Mouse (Mus musculus) hindbrain, embryonic 15.5 days (tissue): ENCODE measurements at regions not wholly inside any gene's neighbourhood (a gene's known extent, or its start where the extent isn't known, plus 50 kb on each side); places are given as distances from the start of the nearest gene placed in this dataset.

Experiments
- ATAC-seq: fragments of 200-750 bp; cut with Nextera tagmentation; 2 replicates; pipeline ENCODE4 v1.8.0; 2017; ENCODE audit warnings: low read depth, moderate number of reproducible peaks, moderate TSS enrichment; ENCODE audit not compliant: low FRiP score
- H3K27ac ChIP-seq: fragments of 300-500 bp; sonication (generic); replicated peaks from 2 replicates; pipeline ENCODE4 v1.5.1; 2015; ENCODE audit warnings: mild to moderate bottlenecking, inconsistent platforms
- H3K27me3 ChIP-seq: fragments of 300-500 bp; sonication (generic); 2 replicates; pipeline ENCODE4 v1.6.1; 2015; ENCODE audit warnings: control low read depth, inconsistent platforms
- H3K36me3 ChIP-seq: fragments of 300-500 bp; sonication (generic); 2 replicates; pipeline ENCODE4 v1.6.1; 2015; ENCODE audit warnings: control low read depth, inconsistent platforms
- H3K4me1 ChIP-seq: fragments of 300-500 bp; sonication (generic); replicated peaks from 2 replicates; pipeline ENCODE4 v1.6.1; 2015; ENCODE audit warnings: control low read depth, inconsistent platforms
- H3K4me2 ChIP-seq: fragments of 300-500 bp; sonication (generic); 2 replicates; pipeline ENCODE4 v1.6.1; 2015; ENCODE audit warnings: moderate library complexity, mild to moderate bottlenecking, inconsistent platforms
- H3K4me3 ChIP-seq: fragments of 300-500 bp; sonication (generic); 2 replicates; pipeline ENCODE4 v1.5.1; 2015; ENCODE audit warnings: mild to moderate bottlenecking, inconsistent platforms
- H3K9ac ChIP-seq: fragments of 300-500 bp; sonication (generic); 2 replicates; pipeline ENCODE4 v1.6.1; 2015; ENCODE audit warnings: inconsistent platforms
- H3K9me3 ChIP-seq: fragments of 300-500 bp; sonication (generic); 2 replicates; pipeline ENCODE4 v1.6.1; 2016; ENCODE audit warnings: control low read depth, inconsistent platforms
- WGBS: fragments of 180-500 bp; shearing (Covaris S2); methylation state at CpG from one replicate; pipeline ENCODE4 v1.1.7; 2015; 5-methylcytosine and 5-hydroxymethylcytosine counted together

DNA sequence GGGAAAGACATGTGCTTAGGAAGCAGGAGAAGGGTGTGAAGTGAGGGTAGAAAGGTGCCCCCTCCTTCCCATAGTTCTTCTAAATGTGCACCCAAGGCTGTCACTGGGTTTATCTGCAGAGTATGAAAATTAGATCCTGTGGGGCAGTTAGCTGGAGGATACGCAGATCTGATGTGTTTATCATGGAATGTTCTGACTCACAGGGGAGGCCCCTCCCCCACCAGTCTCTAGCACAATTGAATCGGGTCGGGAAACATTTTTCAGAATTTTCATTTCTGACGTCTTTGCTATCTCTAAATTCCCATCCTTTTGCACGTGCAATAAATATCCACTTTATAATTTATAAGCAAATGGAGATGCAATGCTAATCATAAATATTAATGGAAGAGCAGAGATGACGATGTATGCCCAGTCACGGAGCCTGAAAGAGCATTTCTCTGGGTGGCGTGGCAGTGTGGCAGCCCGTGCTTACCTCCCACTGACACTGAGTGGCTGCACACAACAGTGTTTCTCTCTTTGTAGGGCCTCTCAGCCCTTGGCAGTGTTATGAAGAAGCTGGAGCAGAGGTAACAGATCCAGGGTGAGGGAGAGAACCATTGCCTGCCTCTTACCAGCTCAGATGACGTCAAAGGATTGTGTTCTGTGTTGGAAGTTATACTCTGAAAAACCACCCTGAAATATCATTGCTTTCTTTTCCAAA, 122.1 kb upstream of the Gm26657 start:
- H3K9ac ChIP-seq: no peak overlapping the region
- no peak overlapping the region for H3K4me3 ChIP-seq
- ATAC-seq: no peak
- no peaks in the 10 kb centered on the region for H3K4me1 ChIP-seq
- H3K4me2 ChIP-seq: no peak overlapping the region
- no peaks in the 10 kb centered on the region for H3K36me3 ChIP-seq
- no peaks in the 10 kb centered on the region for H3K27me3 ChIP-seq
- 68% methylated on average over 10 of the region's 10 CpGs for WGBS
- H3K27ac ChIP-seq: no peak overlapping the region
- H3K9me3 ChIP-seq: no peaks in the 10 kb centered on the region

DNA sequence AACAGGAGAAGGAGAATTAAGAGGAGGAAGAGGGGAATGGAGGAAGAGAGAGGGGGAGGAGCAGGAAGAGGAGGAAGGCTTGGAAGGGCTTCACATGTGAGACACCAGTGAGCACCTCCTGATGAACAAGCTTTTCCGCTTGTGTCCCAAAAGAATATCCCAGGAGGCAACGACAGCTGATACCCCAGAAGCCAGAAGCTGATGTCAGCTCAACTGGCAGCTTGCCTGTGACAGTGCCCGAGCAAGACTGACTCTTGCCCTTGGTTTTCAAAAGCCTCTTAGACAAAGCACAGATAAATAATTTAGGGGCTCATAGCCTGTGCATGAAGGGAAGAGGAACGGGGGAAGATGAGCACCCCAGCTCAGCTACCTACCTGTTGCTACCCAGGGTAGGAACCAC, 127.5 kb upstream of the Gm26657 start:
- H3K4me2 ChIP-seq: no peak overlapping the region
- WGBS: 55% methylated on average over 4 of the region's 4 CpGs
- H3K9ac ChIP-seq: no peak overlapping the region
- no peak overlapping the region for H3K27ac ChIP-seq
- no peaks in the 10 kb centered on the region for H3K9me3 ChIP-seq
- no peak for ATAC-seq
- no peaks in the 10 kb centered on the region for H3K36me3 ChIP-seq
- H3K4me3 ChIP-seq: no peak overlapping the region
- no peaks in the 10 kb centered on the region for H3K4me1 ChIP-seq
- H3K27me3 ChIP-seq: no peaks in the 10 kb centered on the region

DNA sequence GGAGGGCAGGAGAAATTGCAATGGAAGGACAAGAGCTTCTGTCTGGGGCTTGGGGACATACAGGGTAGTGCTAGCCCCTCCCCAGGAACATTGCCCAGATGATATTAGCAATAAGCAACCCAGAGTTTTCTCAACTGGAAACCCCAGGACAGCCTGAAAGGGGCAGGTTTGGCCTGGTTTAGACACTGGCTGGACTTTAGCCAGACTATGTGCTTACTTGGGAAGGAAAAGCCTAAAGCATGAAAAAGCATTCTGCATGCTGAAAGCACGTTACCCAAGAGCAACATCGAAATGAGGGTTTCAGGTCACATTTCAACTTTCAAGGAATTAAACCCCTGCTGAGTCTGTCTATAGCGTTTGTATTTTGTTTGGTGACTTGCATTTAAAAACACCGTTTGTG, 128.1 kb upstream of the Gm26657 start:
- Histone ChIP-seq H3K4me1 (no peaks in the 10 kb centered on the region), H3K4me2 (no peak overlapping the region), H3K4me3 (no peak overlapping the region), H3K9ac (no peak overlapping the region), H3K9me3 (no peaks in the 10 kb centered on the region), H3K27me3 (no peaks in the 10 kb centered on the region), H3K36me3 (no peaks in the 10 kb centered on the region), H3K27ac (no peak overlapping the region)
- ATAC-seq: no peak
- 23% methylated on average over 4 of the region's 4 CpGs for WGBS

DNA sequence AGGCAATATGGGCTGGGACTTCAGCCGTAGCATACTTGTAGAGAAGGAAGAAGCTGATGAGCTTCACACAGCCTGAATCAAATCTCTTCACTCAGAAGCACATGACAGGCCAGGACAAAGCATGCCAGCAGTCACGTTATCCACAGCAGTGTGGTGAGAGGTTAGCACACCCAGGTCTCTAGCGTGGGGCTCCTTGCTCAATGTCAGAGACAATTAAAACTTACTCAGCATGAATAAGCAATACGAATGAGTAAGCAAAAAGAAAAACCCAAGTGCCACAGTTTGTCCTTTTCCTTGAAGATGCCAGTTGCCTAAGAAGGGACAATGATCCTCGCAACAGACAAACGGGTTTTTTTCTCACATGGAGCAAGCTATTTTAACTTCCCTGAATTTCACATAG, 129.6 kb upstream of the Gm26657 start:
- no peaks in the 10 kb centered on the region for H3K9me3 ChIP-seq
- no peak overlapping the region for H3K4me2 ChIP-seq
- 65% methylated on average over 6 of the region's 6 CpGs for WGBS
- no peaks in the 10 kb centered on the region for H3K36me3 ChIP-seq
- no peak for ATAC-seq
- H3K4me1 ChIP-seq: no peaks in the 10 kb centered on the region
- H3K27ac ChIP-seq: no peak overlapping the region
- no peaks in the 10 kb centered on the region for H3K27me3 ChIP-seq
- no peak overlapping the region for H3K9ac ChIP-seq
- H3K4me3 ChIP-seq: no peak overlapping the region

DNA sequence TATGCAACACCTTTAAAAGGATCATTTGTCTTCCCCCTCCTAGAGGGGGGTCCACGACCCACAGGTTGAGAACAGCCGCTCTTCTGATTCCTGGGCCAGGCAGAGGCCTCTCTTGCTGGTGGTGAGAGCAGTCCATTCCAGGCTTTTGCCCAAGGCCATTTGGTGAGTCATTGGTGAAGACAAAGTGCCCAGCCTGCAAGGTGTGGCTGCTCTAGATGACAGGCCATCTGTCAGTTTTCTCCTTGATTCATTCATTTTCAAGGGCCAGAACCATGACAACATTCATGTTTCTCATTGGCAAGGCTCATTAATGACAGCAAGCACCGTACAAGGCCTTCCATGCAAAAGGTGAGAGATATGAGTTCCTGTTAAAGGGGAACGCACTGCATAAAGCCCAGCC, 131.2 kb upstream of the Gm26657 start:
- Histone ChIP-seq H3K27me3 (no peaks in the 10 kb centered on the region), H3K4me2 (no peak overlapping the region), H3K27ac (no peak overlapping the region), H3K9ac (no peak overlapping the region), H3K4me3 (no peak overlapping the region), H3K4me1 (no peaks in the 10 kb centered on the region), H3K36me3 (no peaks in the 10 kb centered on the region), H3K9me3 (no peaks in the 10 kb centered on the region)
- ATAC-seq: no peak
- 88% methylated on average over 4 of the region's 4 CpGs for WGBS

DNA sequence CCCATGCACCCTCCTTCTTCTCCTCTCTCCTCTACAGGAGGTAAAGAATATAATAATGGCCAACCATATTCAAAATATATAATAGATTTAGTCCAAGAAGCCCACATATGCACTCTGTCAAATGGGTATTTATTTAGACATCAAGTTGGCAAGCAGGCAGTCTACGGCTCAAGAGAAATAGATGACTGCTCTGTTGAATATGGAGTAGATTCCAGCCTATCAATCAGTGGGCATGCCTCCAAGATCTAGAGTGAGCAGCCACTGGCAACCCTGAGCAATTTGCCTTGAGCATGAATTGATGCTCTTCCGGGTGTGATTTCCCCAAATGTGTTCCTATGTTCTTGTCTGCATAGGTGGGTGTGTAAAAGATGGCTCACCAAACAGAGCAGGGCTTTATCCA, 141.5 kb upstream of the Gm26657 start:
- Histone ChIP-seq H3K4me1 (no peaks in the 10 kb centered on the region), H3K4me3 (no peak overlapping the region), H3K4me2 (no peak overlapping the region), H3K27ac (no peak overlapping the region), H3K9me3 (no peaks in the 10 kb centered on the region), H3K27me3 (no peaks in the 10 kb centered on the region), H3K36me3 (no peaks in the 10 kb centered on the region), H3K9ac (no peak overlapping the region)
- ATAC-seq: no peak
- WGBS: 58% methylated on average over 2 of the region's 2 CpGs

DNA sequence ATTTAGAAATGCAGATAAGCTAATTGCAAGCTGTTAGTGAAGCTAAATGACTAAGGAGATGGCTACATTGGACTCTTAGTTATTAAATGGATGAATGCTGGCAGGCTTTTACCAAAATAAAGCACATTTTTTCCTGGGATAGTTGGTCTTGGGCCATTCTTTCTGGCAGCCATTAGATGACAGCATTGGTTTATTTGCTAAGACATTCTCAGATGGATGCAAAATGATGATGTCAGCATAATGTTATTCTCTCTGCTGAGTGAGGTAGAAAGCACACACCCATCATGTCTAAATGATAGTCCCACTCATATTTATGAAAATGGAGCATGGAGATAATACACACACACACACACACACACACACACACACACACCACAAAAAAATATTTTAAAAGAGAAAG, 141.9 kb upstream of the Gm26657 start:
- no peak overlapping the region for H3K4me2 ChIP-seq
- no peaks in the 10 kb centered on the region for H3K36me3 ChIP-seq
- H3K27ac ChIP-seq: no peak overlapping the region
- no peaks in the 10 kb centered on the region for H3K27me3 ChIP-seq
- ATAC-seq: no peak
- no peak overlapping the region for H3K9ac ChIP-seq
- H3K4me1 ChIP-seq: no peaks in the 10 kb centered on the region
- H3K9me3 ChIP-seq: no peaks in the 10 kb centered on the region
- no peak overlapping the region for H3K4me3 ChIP-seq

DNA sequence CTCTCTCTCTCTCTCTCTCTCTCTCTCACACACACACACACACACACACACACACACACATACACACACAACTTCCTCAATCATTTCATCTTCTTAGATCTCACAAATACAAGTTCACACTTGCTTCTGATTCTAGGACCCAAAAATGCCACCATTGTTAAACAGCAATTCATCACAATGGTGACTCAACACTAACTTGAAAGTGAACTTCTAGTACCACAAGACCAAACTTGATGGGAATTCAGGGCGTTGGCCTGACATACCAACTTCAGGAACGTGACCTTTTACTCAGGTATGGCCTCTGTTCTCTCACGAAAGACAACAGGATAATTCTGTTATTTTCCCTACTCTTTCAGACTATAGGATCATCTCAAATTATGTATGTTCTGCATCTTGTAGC, 157.5 kb upstream of the Gm26657 start:
- Histone ChIP-seq H3K36me3 (no peaks in the 10 kb centered on the region), H3K27me3 (no peaks in the 10 kb centered on the region), H3K9me3 (no peaks in the 10 kb centered on the region), H3K4me3 (no peak overlapping the region), H3K4me1 (no peaks in the 10 kb centered on the region), H3K27ac (no peak overlapping the region), H3K4me2 (no peak overlapping the region), H3K9ac (no peak overlapping the region)
- ATAC-seq: no peak
- WGBS: 83% methylated on average over 3 of the region's 3 CpGs

DNA sequence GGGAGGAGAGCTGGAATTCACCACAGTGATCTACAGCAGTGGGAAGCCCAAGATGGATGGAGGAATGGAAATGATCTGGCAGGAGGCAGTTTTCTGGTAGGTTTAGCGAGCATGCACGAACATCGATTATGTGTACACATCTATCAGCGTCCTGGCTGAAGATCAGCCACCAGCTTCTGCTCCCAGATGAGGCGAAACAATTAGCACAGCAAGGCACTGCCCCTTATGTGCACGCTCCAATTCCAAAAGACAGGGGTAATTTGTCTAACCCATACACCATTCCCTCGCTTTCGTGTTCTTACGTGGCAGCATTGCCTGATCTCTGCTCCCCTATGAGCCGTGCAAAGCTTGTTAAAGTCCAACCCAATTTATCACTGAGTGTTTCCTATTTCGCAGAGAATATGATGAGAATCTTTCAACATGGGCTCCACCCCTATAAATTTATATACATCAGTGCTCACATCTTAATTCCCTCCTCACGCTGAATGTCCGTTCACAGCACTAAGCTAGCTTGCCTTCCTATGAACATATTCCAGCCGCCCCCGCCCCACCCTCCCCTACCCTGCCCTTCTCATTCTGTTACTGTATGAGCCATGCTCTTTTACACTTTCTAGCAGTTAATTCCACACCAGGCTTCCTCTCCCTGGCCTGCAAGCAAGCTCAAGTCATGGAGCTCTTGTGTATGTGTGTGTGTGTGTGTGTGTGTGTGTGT, 162.9 kb upstream of the Gm26657 start:
- Histone ChIP-seq H3K4me3 (no peak overlapping the region), H3K9me3 (no peaks in the 10 kb centered on the region), H3K27me3 (no peaks in the 10 kb centered on the region), H3K4me2 (peak overlapping the region; percentile 27), H3K4me1 (no peaks in the 10 kb centered on the region; the same call in 1 of the 2 replicates), H3K27ac (peak overlapping the region; percentile 6; the same call in 1 of the 2 replicates), H3K36me3 (no peaks in the 10 kb centered on the region), H3K9ac (no peak overlapping the region)
- ATAC-seq: peak; percentile 87
- 57% methylated on average over 15 of the region's 15 CpGs for WGBS

DNA sequence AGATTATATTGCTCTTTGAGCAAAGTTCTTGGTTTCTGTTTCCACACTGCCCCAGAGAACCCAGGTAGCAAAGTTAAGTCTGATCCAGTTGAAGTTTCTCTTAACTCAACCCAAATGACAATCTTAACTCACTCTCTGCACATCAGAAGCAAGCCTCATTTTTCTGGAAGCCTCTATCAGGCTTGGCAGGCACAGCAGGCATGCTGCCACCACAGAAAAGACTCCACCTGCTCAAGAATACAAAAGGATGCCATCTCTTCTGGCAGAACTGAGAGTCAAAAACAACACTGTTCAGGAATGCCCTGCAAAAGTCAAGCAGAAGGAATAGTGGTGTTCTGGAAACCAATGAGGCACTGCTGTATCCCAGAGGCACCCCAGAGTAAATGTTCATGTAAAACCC, 187.7 kb upstream of the Gm26657 start:
- Histone ChIP-seq H3K27me3 (no peaks in the 10 kb centered on the region), H3K4me1 (no peaks in the 10 kb centered on the region), H3K4me2 (no peak overlapping the region), H3K4me3 (no peak overlapping the region), H3K36me3 (no peaks in the 10 kb centered on the region), H3K9ac (no peak overlapping the region), H3K9me3 (no peaks in the 10 kb centered on the region), H3K27ac (no peak overlapping the region)
- no peak for ATAC-seq

DNA sequence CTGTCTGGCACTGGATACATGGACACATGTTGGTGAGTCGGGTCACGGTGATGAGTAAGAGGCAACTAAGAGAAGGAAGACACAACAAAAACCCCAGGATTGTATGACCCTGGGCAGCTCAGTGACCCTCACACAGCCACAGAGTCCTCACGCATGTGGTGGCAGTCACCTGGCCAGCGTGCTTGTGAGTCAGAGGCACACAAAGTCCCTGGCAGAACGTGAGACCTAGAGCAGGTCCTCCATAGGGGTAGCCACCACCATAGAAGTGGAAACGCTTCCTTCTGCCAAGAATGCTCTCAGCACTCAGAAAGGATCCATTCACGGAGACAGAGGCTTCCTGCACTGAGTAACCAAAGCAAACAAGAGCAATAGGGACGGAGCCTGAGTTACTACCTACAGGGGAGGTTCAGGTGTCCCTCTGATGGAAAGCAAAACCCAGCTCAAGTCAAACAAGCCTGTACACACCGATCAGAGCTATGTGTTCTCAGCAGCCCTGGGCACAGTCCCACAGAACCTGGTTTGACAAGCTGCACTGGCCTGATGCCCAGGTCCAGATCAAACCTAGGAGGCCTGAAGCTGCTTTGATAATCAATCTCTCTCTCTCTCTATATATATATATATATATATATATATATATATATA, 206.4 kb upstream of the Gm26657 start:
- no peak for ATAC-seq
- Histone ChIP-seq H3K4me1 (no peaks in the 10 kb centered on the region), H3K36me3 (no peaks in the 10 kb centered on the region), H3K9me3 (no peaks in the 10 kb centered on the region), H3K4me2 (no peak overlapping the region), H3K9ac (no peak overlapping the region), H3K27ac (no peak overlapping the region), H3K4me3 (no peak overlapping the region), H3K27me3 (no peaks in the 10 kb centered on the region)
- 83% methylated on average over 9 of the region's 9 CpGs for WGBS

DNA sequence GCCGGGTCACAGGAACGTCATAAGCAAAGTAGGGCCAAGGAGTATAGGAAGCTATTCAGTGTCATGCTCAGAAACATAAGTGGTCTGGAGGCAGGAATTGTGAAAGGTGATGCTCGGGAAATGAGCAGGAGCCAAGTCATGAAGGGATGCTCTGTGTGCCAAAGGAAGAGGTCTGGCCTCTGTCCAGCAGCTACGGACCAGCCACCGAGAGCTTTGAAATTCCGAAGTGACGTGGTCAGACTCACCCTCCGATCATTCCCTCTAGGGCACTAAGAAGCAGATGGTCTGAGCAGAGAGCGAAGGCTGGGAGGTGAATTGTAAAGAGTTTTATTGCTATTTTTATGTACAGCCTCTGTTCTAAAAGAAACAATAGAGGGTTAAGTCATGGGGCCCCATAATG, 206.9 kb upstream of the Gm26657 start:
- H3K9me3 ChIP-seq: no peaks in the 10 kb centered on the region

More for the DNA sequence above, 206.9 kb upstream of the Gm26657 start:
- Histone ChIP-seq H3K4me1 (no peaks in the 10 kb centered on the region), H3K4me3 (no peak overlapping the region), H3K27me3 (no peaks in the 10 kb centered on the region), H3K9ac (no peak overlapping the region), H3K27ac (no peak overlapping the region), H3K4me2 (no peak overlapping the region), H3K36me3 (no peaks in the 10 kb centered on the region)
- 75% methylated on average over 9 of the region's 9 CpGs for WGBS
- no peak for ATAC-seq
